Mouse (Mus musculus): ENCODE measurements at regions not wholly inside any gene's neighbourhood (a gene's known extent, or its start where the extent isn't known, plus 50 kb on each side); places are given as distances from the start of the nearest gene placed in this dataset.

DNA sequence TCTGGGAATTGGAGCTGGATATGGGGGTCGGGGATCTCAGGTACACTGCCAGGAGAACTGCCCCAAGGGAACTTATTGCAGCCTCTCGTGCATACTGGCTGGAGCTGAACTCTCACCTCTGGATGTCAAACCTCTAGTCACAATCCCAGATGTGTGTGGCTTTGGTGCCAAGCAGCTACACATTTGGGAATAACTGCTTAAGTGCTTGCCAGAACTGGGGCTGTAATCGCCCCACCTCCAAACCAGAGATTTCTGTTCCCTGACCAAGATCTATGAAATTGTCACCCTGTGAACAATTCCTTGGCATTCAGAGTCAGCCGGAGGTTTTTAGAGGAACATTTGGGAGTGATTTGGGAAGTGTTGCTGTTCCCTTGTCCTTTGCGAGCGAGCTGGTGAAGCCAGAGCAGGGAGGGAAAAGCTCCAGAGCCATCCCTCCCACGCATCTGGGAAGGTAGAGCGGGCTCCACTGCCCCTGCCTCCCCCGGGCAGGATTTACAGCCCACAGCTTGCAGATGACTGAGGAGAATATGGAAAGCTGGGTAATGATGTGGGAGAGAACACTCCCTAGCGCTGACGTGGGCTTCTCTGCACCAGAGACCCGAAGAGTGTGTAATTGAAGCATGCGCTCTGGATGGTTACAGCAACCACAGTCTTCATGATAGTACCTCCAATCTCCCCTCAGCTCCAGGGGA is 336.1 kb downstream of the Rps24 start:
- Histone ChIP-seq H3K27ac (ENCODE audit: low read length) (no peak overlapping the region), H3K27me3 (ENCODE audit: control insufficient read depth, insufficient read depth, low read depth, low read length) (no peaks in the 10 kb centered on the region; the same call in 1 of the 2 replicates), H3K4me1 (replicated peaks; ENCODE audit: control insufficient read depth, insufficient read depth, low read length) (peaks cover 7% of the 10 kb centered on the region), H3K9me3 (ENCODE audit: control insufficient read depth, low read length) (no peaks in the 10 kb centered on the region), H3K4me2 (ENCODE audit: low read depth, low read length) (no peak overlapping the region), H3K4me3 (ENCODE audit: low read length) (no peak overlapping the region), H3K9ac (ENCODE audit: low read length) (no peak overlapping the region), H3K36me3 (ENCODE audit: control insufficient read depth, insufficient read depth, low read length) (no peaks in the 10 kb centered on the region)
- WGBS: 59% methylated on average over 13 of the region's 13 CpGs
- no peak for ATAC-seq (ENCODE audit: low read depth)

DNA sequence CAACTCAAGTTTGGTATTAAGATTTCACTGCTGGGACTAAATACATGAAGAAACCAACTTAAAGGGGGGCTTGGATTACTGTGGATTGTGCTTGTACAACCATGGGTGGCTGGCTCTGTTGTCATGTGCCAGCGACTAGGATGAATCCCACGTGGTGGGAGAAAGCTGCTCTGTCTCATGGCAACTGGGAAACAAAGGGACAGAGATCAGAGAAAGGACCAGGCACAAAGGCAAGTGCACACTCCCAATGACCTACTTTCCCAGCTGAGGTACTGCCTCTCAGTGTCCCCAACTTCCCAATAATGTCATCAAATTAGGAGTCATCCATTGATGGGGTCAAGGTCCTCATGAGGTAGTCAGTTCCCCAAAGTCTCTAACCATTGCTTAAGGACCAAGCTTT is 337.4 kb downstream of the Rps24 start:
- WGBS: 82% methylated on average over 2 of the region's 2 CpGs
- Histone ChIP-seq H3K4me3 (ENCODE audit: low read length) (no peak overlapping the region), H3K27me3 (ENCODE audit: control insufficient read depth, insufficient read depth, low read depth, low read length) (no peaks in the 10 kb centered on the region; the same call in 1 of the 2 replicates), H3K9ac (ENCODE audit: low read length) (no peak overlapping the region), H3K9me3 (ENCODE audit: control insufficient read depth, low read length) (no peaks in the 10 kb centered on the region), H3K27ac (ENCODE audit: low read length) (no peak overlapping the region), H3K4me2 (ENCODE audit: low read depth, low read length) (no peak overlapping the region), H3K36me3 (ENCODE audit: control insufficient read depth, insufficient read depth, low read length) (no peaks in the 10 kb centered on the region), H3K4me1 (replicated peaks; ENCODE audit: control insufficient read depth, insufficient read depth, low read length) (peaks cover 7% of the 10 kb centered on the region)
- ATAC-seq (ENCODE audit: low read depth): no peak

DNA sequence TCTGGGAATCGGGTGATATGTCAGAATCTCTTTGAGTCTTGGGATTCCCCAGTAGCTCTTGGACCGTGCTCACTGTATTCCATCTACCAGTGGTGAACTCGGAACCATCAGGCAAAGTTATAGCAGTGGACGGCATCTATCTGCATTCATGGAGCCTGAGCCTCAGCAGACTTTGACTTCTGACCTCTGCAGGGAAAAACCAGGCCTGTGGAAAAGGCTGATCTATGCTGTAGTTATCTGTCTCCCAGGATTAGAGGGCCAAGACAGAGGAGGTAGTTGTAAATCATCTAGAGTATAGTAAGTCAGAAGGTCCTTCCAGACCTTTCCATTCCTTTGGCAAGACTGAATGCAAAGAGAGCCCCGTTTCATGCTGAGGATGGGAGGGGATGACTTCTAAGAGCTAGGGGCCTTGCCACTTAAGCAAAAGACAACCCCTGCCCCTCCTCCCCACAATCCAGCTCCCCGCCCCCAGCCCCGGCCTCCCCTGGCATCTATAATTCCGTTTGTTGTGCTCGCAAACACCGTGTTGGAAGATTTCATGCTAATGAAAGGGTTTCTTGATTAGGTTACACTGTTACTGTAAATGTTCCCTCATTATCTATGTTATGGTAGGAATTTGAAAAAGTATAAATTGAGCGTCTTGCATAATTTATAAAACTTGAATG is 338.9 kb downstream of the Rps24 start:
- 68% methylated on average over 11 of the region's 11 CpGs for WGBS

DNA sequence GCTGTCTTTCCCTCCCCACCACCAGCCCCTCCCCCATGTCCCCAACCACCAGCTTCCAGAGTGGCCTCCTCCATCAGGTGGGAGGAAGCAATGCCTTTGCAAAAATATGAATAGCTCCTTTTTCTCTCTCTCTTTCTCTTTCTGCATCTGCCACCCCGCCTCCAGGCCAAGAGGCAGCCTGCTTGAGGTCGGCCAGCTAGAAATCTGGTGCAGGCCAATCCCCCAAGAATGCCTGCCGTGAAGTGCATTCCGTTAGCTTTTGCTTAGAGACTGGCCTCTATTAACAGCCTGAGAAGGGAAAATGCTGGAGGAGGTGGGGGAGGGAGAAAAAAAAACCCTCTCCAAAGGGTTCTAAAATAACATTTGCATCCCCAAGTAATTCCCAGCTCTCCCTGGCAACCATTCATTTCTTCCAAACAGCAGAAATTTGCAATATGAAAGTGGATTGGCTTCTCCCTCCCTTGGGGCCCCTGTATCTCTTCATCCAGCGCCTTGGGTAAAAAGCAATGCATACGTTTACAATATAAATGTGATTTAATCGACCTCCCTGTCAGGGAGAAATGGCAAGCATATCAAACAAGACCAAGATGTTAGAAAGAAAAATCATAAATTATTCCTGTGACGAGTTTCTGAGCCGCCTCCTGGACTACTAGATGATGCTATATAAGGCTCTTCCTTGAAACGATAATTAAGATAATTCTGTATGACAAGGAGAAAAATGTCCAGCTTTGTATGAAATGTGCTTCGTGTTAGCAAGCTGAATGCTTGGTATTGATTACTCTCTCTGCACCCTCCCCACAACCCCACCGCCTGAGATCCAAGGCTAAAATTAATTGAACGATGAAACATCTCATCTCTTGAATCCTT is 339.8 kb downstream of the Rps24 start:
- no peak overlapping the region for H3K4me2 ChIP-seq (ENCODE audit: low read depth, low read length)
- peaks cover 7% of the 10 kb centered on the region for H3K4me1 ChIP-seq (replicated peaks; ENCODE audit: control insufficient read depth, insufficient read depth, low read length)
- H3K9ac ChIP-seq (ENCODE audit: low read length): no peak overlapping the region
- H3K27me3 ChIP-seq (ENCODE audit: control insufficient read depth, insufficient read depth, low read depth, low read length): peaks cover 4% of the 10 kb centered on the region
- H3K9me3 ChIP-seq (ENCODE audit: control insufficient read depth, low read length): no peaks in the 10 kb centered on the region
- no peak for ATAC-seq (ENCODE audit: low read depth)
- no peak overlapping the region for H3K27ac ChIP-seq (ENCODE audit: low read length)
- WGBS: 37% methylated on average over 13 of the region's 13 CpGs
- H3K4me3 ChIP-seq (ENCODE audit: low read length): no peak overlapping the region
- H3K36me3 ChIP-seq (ENCODE audit: control insufficient read depth, insufficient read depth, low read length): no peaks in the 10 kb centered on the region

More for the DNA sequence above, 338.9 kb downstream of the Rps24 start:
- no peak for ATAC-seq (ENCODE audit: low read depth)
- Histone ChIP-seq H3K27me3 (ENCODE audit: control insufficient read depth, insufficient read depth, low read depth, low read length) (peaks cover 4% of the 10 kb centered on the region), H3K27ac (ENCODE audit: low read length) (no peak overlapping the region), H3K9me3 (ENCODE audit: control insufficient read depth, low read length) (no peaks in the 10 kb centered on the region), H3K4me2 (ENCODE audit: low read depth, low read length) (no peak overlapping the region), H3K4me3 (ENCODE audit: low read length) (no peak overlapping the region), H3K9ac (ENCODE audit: low read length) (no peak overlapping the region), H3K36me3 (ENCODE audit: control insufficient read depth, insufficient read depth, low read length) (no peaks in the 10 kb centered on the region), H3K4me1 (replicated peaks; ENCODE audit: control insufficient read depth, insufficient read depth, low read length) (peaks cover 7% of the 10 kb centered on the region)

DNA sequence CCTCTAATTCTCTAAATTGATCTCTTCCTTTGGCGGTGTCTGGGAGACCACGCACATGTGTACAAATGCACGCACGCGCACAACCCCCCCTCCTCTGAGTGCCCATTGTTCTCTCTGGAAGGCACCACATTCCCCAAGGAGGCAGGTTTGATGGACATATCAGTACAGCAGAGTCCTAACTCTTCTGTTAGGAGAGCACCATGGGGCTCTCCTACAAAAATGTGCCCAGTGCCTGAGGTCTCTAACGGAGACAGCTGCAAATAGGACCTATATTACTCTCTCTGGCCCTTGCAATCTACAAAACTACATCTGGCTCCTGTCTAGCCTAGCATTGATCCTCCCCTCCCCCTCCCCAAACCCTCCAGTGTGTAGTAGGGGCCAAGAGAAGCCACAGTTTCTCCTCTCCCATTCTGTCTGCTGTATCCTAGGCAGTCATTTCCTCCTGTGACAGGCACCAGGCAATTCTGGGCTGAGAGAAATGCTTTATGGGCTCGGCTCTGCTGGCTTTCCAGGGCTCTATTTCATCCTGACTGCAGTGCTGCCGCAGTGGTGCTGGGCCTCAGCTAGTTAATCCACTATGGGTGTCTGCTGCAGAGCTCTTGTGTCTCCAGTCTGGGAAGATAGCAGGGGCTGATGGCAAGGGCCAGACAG is 340.6 kb downstream of the Rps24 start:
- Histone ChIP-seq H3K9me3 (ENCODE audit: control insufficient read depth, low read length) (no peaks in the 10 kb centered on the region), H3K27me3 (ENCODE audit: control insufficient read depth, insufficient read depth, low read depth, low read length) (peaks cover 4% of the 10 kb centered on the region), H3K27ac (ENCODE audit: low read length) (no peak overlapping the region), H3K4me3 (ENCODE audit: low read length) (no peak overlapping the region), H3K36me3 (ENCODE audit: control insufficient read depth, insufficient read depth, low read length) (no peaks in the 10 kb centered on the region), H3K9ac (ENCODE audit: low read length) (no peak overlapping the region), H3K4me2 (ENCODE audit: low read depth, low read length) (no peak overlapping the region), H3K4me1 (replicated peaks; ENCODE audit: control insufficient read depth, insufficient read depth, low read length) (peaks cover 7% of the 10 kb centered on the region)
- no peak for ATAC-seq (ENCODE audit: low read depth)
- 26% methylated on average over 8 of the region's 8 CpGs for WGBS

DNA sequence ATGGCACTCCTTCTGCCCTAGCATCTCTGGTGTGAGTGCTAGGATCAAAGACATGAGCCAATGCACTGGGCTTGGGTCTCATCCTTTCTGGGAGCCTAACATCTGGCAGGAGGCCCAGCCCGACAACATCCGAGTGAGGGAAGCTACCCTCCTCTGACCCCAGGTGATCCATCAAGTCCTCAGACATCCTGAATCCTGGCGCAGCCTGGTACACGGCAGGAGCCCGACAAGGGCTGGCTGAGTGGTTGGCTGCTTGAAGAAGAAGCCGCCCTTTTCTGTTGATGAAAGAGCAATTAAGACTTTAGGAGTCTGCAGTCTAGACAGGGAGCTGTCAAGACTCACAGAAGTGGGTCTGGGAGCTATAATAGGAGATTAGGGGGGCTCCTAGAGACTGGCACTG is 342.1 kb downstream of the Rps24 start:
- peaks cover 4% of the 10 kb centered on the region for H3K27me3 ChIP-seq (ENCODE audit: control insufficient read depth, insufficient read depth, low read depth, low read length)
- H3K4me2 ChIP-seq (ENCODE audit: low read depth, low read length): no peak overlapping the region
- WGBS: 8% methylated on average over 6 of the region's 6 CpGs
- H3K4me1 ChIP-seq (replicated peaks; ENCODE audit: control insufficient read depth, insufficient read depth, low read length): peaks cover 7% of the 10 kb centered on the region
- H3K9ac ChIP-seq (ENCODE audit: low read length): no peak overlapping the region
- no peak overlapping the region for H3K4me3 ChIP-seq (ENCODE audit: low read length)
- no peak for ATAC-seq (ENCODE audit: low read depth)
- no peak overlapping the region for H3K27ac ChIP-seq (ENCODE audit: low read length)
- H3K36me3 ChIP-seq (ENCODE audit: control insufficient read depth, insufficient read depth, low read length): no peaks in the 10 kb centered on the region
- no peaks in the 10 kb centered on the region for H3K9me3 ChIP-seq (ENCODE audit: control insufficient read depth, low read length)

DNA sequence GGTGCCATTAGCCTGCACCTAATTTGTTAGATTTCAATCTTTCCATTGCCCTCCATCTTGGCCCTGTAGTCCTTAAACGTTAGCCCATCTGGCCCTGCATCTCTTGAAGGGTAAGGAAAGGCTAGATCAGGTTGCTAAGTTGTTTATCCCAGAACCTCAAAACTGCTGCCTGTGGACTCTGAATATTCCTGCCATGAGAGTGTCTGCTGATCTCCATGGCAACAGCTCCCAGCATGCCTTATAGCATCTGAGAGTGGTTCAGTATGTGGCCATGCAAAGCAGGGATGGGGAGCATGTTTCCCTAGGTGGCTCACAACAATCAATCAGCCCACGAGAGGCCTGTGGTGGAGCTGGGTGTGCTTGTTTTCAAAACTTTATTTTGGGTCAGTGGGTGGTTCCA is 346.3 kb downstream of the Rps24 start:
- H3K36me3 ChIP-seq (ENCODE audit: control insufficient read depth, insufficient read depth, low read length): no peaks in the 10 kb centered on the region
- H3K9me3 ChIP-seq (ENCODE audit: control insufficient read depth, low read length): no peaks in the 10 kb centered on the region
- no peak overlapping the region for H3K9ac ChIP-seq (ENCODE audit: low read length)
- no peaks in the 10 kb centered on the region for H3K4me1 ChIP-seq (replicated peaks; ENCODE audit: control insufficient read depth, insufficient read depth, low read length)
- ATAC-seq (ENCODE audit: low read depth): no peak
- 37% methylated on average over 2 of the region's 2 CpGs for WGBS
- no peak overlapping the region for H3K4me2 ChIP-seq (ENCODE audit: low read depth, low read length)
- H3K27me3 ChIP-seq (ENCODE audit: control insufficient read depth, insufficient read depth, low read depth, low read length): peaks cover 4% of the 10 kb centered on the region; the same call in 1 of the 2 replicates
- no peak overlapping the region for H3K27ac ChIP-seq (ENCODE audit: low read length)
- no peak overlapping the region for H3K4me3 ChIP-seq (ENCODE audit: low read length)

DNA sequence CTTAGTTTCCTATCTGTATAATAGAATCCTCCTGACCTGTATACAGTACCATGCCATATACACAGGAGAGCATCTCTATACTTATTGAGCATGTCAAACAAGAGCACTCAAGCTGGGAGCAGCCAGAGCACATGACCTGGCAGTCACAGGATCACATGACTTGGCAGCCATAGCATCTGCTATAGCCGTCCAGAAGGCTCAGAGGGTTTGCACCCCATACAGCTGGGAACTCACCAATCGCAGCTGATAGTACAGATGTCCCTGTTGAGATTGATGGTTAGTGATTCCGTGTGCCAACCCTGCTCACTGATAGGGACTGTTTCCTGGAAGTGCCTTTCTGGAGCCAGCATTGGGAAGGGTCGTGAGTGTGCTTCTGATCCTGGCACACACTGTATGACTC is 351.3 kb downstream of the Rps24 start:
- no peaks in the 10 kb centered on the region for H3K36me3 ChIP-seq (ENCODE audit: control insufficient read depth, insufficient read depth, low read length)
- 52% methylated on average over 4 of the region's 4 CpGs for WGBS
- no peaks in the 10 kb centered on the region for H3K4me1 ChIP-seq (replicated peaks; ENCODE audit: control insufficient read depth, insufficient read depth, low read length)
- no peaks in the 10 kb centered on the region for H3K9me3 ChIP-seq (ENCODE audit: control insufficient read depth, low read length)
- H3K9ac ChIP-seq (ENCODE audit: low read length): no peak overlapping the region
- H3K4me3 ChIP-seq (ENCODE audit: low read length): no peak overlapping the region
- H3K27me3 ChIP-seq (ENCODE audit: control insufficient read depth, insufficient read depth, low read depth, low read length): no peaks in the 10 kb centered on the region
- no peak overlapping the region for H3K4me2 ChIP-seq (ENCODE audit: low read depth, low read length)
- no peak for ATAC-seq (ENCODE audit: low read depth)
- no peak overlapping the region for H3K27ac ChIP-seq (ENCODE audit: low read length)

DNA sequence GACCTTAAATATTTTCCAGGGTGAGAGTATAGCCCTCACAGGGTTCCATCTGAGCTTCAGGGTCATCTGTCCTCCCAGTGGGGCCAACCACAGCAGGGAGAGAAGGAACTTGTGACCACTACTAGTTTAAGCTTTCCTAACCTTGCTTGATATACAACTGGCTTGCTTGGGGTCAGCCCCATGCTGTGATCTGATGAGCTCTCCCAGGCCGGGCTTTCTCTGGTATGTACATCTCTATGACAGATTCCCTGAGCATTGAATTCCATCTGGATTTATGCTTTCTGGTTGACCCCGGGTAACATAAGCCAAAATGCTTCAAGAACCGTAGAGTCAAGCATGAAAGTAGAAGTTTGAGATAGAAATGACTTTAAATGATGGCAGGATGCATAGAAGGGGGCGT is 352.1 kb downstream of the Rps24 start:
- no peak overlapping the region for H3K4me3 ChIP-seq (ENCODE audit: low read length)
- no peak overlapping the region for H3K27ac ChIP-seq (ENCODE audit: low read length)
- no peak overlapping the region for H3K4me2 ChIP-seq (ENCODE audit: low read depth, low read length)
- ATAC-seq (ENCODE audit: low read depth): no peak
- H3K9ac ChIP-seq (ENCODE audit: low read length): no peak overlapping the region
- H3K9me3 ChIP-seq (ENCODE audit: control insufficient read depth, low read length): no peaks in the 10 kb centered on the region
- no peaks in the 10 kb centered on the region for H3K4me1 ChIP-seq (replicated peaks; ENCODE audit: control insufficient read depth, insufficient read depth, low read length)
- no peaks in the 10 kb centered on the region for H3K27me3 ChIP-seq (ENCODE audit: control insufficient read depth, insufficient read depth, low read depth, low read length)
- 63% methylated on average over 4 of the region's 4 CpGs for WGBS
- H3K36me3 ChIP-seq (ENCODE audit: control insufficient read depth, insufficient read depth, low read length): no peaks in the 10 kb centered on the region
